Mouse (Mus musculus) thymus, postnatal 36 days (tissue): ENCODE data around the gene Spef1.
"Not testable (repeated sequence)": the region's sequence is repeated elsewhere in the genome, so short reads cannot be mapped to it uniquely, and the experiment has no call there.

Experiments used
- DNase-seq, 2 experiments: peaks; one replicate each; pipeline ENCODE4 v3.0.0; 2022; ENCODE audit warnings: mixed read lengths in 2 of 2

The Spef1 gene

DNA sequence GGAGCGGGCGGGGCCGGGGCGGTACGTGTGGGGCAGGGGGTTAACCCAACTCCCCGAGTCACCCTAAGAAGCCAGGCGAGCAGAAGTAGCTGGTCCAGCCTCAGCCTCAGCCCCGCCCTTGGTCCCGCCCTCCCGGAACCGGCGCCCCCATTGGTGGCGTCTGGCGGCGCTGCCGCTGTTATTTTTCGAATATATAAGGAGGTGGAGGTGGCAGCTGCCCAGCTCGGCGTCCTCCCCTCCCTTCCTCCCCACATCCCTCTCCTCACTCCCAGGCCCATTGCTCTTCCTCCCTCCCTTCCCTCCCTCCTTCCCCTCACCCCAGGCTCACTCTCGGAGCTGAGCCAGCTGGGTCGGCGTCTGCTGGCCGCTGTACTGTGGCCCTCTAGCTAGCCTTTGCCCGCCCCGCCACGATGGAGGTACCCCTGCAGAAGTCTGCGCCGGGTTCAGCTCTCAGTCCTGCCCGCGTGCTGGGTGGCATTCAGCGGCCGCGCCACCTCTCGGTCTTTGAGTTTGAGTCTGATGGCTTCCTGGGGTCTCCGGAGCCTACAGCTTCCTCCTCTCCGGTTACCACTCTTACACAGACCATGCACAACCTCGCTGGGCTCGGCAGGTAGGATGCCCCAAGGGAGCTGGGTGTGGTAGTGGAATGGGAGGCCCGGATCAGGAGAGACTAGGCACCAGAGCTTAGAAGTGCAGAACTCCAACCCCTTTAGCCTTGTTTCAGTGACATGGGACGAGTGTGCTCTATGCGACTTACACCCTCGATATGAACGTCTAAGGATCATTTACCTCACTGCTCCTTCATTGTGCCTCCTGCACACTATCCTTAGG is at the start of gene Spef1, which contains the start of gene Cdc25b:
Spef1 (minus strand) TSS at position 512 of the 831 bp plus-strand sequence.
Cdc25b (plus strand) TSS at position 179 of the 831 bp plus-strand sequence.
- DNase-seq = peak; percentile 85 to 86

DNA sequence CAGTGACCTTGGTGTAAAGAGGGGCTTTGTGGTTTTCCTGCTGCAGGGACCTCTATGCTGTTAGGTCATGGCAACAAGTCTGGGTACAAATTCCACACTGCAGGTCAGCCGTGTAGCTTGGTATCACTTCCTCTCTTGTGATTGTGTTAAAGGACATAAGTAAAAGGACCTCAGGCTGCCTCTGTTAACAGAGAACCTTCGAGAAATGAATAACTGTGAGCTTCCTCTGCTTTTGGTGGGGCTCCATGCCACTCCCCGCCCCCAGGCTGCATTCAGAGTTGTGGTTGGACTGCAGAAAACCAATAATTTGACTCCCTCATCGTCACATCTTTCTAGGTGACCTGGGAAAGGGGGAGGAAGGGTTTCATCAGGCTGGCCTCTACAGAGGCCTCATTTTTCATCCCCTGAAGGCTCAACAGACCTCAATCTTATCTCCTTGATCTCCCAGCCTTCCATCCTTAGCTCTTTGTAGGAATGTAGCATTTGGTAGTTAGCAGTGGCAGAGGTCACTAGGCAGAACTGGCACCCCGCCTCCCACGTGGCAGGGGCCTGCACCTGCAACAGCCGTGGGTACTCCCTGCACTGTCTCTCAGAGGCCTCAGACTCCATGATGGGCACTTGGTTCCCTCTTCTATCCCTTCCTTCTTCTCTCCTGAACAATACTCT is 48.0 kb upstream of the Spef1 start:
- no peak for DNase-seq

DNA sequence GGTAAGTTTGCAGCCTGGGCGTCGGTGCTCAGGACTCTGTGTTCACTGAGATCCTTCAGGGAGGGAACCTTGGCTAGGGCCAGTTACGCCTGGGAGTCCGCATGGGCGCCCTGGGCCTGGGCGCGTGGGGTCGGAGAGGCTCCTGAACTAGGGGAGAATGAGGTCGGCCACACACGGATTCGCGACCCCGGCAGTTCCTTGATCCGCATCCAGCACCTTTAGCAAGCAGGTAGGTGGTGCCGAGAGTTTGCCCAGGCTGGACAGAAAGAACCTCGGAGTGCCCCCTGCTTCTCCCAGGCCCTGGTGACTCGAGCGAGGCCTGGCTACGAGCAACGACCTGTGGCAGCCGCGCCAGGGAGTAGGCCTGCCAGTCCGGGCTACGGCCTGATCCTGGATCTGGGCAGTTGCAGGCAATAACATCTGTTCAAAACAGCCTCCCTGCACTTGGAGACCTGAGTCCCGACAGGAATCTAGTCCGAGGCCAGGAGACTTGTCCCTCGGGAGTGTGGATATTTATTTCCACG is 47.1 kb upstream of the Spef1 start:
- no peak for DNase-seq

DNA sequence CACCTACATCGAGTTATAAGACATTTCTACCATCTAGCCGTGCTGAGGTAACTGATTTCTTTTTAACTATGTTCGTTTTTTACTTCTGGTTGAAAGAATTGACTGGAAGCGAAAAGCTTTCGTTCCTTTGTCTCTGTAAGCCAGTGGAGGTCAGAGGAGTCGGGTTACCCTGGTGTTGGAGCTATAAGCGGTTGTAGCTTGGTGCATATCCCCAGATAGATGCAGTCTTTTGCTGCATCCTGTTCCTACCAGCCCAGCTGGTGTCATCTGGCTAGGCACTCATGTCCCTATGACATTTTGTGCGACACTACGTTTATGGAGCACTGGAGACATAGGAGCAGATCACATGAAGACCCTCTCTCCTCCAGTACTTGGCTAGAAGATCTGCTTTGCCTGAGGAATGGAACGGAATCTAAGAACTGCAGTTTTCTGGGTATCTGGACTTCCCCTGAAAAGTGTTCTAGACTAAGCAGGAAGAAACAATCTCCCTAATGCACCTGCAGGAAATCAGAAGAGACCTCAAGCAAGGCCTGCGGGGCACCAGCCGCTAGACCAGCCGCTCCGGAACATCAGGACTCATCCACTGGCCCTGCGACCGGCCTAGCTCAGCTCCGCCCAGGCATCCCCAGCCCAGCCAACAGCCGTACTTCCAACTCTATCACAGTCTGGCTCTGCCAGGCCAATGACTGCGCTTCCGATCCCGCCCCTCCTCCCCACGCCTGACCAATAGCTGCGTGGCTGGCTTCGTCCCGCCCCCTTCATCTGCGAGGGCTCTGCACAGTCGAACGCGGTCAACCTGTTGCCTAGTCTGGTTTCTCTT is 46.4 kb upstream of the Spef1 start, which contains the start of gene Mavs:
Mavs (plus strand) TSS at position 757 of the 820 bp plus-strand sequence.
- peak; percentile 93 to 95 for DNase-seq

DNA sequence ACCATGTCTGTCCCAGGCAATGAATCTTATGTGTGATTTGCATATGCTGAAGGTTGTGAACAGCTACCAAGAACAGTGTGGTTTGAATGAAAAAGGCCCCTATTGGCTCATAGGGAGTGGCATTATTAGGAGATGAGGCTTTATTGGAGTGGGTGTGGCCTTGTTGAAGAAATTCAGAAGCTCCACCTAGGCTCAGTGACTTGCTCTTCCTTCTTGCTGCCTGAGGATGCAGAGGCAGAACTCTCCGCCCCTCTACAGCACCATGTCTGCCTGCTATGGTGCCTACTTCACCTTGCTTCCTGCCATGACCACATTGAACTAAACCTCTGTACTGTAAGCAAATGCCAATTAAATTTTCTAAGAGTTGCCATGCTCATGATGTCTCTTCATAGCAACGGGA is 45.5 kb upstream of the Spef1 start:
- no peak for DNase-seq

DNA sequence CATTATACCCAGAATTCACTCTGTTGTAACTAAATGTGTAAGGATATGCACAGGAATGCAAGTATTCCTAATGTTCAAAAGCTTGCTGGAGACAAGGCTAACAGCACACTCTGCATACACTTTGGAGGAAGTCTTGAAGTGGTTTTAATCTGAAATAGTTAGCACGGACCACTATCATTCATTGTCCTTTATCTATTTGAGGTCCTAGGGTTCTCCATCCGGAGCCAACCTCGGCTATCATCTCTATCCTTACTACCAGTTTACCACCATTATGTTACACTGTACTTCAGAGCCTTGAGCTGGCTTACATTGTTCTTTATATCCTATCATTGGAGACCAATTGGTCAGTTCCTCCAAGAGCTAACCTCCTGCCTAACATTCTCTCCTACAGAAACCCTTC is 40.2 kb upstream of the Spef1 start:
- DNase-seq = no peak

DNA sequence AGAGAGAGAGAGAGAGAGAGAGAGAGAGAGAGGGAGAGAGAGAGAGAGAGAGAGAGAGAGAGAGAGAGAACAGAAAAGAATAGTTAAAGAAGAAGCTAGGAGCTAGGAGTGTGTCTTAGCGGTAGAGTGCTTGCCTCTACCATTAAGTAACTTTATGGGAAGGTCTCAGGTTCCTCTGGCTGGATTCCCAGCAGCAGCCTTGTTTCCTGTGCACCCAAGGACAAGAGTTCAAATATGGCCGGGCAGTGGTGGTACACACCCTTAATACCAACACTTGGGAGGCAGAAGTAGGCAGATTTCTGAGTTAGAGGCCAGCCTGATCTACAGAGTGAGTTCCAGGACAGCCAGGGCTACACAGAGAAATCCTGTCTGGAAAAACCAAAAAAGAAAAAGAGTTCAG is 39.6 kb upstream of the Spef1 start:
- not testable (repeated sequence) for DNase-seq

DNA sequence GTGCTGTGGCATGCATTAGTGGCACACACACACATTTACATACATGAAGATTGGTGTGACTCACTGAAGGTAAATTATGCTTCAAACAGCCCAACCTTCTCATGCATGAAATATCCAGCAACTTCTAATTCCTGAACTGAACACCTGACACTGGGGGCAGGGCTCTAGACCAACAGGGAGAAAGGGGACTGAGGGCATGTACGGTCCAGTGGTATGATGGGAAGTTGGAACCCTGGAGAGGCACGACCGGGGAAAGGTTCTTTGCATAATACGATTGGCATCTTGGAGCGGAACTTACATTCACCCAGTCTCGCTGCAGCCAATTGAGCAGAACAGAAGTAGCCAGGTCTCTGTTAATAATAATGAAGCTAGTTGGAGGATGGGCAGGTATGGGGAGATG is 38.1 kb upstream of the Spef1 start:
- DNase-seq = no peak

DNA sequence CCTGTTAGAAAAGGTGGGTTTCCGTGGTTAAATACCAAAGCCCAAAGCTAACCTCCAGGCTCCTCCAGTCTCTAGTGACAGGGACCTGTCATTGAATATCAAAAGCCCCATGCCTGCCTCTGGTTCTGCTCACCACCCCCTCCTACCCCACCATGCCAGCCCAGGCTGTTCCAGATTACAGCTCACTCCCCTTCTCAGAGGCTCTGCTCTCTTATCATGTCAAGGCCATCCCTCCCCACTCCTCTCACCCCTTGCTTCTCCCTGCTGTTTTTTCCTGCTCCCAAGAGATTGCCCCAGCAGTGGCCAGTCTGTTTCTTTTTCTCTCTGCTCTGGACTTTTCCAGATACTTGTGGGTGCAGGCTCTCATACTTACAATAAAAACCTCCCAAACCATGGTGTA is 36.5 kb upstream of the Spef1 start:
- no peak for DNase-seq

DNA sequence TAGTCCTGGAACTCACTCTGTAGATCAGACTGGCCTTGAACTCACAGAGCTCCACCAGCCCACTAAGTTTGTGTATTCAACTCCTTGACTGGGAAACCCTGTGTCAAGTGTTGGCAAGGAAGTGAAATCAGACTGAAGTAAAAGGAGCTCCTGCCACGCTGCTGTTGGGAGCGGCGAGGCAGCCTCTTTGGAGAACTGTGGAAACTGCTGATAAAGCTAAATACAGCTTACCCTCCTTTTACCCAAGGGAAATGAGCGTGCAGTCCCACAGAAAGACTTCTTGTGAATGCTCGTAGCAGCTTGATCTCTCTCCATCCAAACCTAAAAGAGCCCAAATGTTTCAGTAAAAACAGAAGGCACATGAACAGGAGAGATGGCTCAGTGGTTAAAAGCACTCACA is 35.5 kb upstream of the Spef1 start:
- DNase-seq = no peak

DNA sequence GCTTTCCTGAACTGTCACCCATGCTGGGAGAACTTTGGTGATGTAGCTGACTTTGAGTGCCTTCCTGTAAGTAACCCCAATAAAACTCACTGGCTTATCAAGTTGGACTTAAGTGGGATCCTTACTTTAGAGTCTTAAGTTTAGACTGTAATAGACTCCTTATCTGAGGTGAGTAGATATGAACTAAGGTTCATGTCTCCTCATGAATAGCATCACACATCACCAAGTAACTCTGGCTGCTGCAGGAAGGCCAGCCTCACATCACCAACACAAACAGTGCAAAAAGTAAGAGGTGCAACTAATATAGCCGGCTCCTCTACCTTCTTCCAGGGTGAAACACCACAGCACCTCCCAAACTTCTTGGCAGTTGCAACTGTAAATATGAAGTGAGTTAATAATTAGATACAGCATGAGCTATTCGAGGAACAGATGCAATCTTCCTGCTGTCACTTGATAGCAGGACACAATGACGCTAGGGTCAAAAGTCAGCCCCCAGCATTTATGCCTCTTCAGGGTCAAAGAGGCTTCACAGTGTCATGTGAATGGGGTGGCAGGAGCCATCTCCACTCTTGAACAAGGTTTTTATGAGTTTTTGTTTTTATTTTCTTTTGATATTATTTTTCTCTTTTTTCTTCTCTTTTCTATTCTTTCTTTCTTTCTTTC is 34.9 kb upstream of the Spef1 start:
- no peak for DNase-seq

DNA sequence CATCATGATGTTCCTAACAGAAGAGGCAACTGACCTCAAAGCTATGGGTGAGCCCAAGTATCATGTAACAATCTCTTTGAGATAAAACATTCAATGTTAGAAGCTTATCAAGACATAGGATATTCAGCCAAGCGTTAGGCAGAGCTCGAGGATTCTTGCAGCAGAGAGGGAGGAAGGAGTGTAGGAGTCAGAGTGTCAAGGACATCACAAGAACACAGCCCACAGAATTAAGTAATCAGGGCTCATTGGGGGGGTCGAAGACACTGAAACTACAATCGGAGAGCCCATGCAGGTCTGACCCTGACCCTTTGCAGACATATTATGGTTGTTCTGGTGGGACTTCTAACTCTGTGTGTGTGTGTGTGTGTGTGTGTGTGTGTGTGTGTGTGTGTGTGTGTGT is 32.9 kb upstream of the Spef1 start:
- no peak for DNase-seq

DNA sequence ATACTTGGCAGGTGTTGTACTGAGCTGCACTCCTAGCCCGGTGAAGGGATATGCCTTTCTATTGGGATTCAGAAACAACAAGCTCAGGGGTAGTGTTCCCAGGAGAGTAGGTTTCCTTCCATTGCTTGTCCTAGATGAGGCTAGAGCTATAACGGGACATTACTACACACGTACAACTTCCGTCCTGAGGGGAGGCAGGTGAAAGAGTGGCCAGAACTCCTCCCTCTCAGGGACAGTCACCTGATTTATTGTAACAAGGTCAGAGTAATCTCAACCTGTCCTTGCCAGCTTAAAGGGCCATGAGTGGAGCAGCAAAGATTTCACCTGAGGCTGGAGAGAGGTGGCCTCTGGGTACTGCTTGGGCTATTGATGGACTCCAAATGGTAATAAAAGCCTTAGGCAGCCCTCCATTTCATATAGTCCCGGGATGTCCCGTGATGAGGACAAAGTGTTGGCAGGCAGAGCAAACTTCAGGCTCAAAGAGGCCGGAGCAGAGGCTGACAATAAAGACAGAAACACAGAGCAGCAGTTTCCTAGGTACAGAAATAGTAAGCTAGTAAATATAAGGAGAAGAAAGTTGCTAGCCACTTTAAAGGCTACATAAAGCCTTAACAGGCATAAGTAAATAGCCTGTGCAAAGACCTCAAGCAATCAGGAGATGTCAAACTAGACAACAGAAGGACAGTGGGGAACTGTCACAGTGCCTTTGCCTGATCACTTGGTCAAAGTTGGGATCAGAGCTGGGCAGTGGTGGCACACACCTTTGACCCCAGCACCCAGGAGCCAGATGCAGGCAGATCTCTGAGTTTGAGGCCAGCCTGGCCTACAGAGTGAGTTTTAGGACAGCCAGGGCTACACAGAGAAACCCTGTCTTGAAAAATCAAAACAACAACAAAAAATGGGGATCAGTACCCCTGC is 29.1 kb upstream of the Spef1 start:
- DNase-seq = no peak

DNA sequence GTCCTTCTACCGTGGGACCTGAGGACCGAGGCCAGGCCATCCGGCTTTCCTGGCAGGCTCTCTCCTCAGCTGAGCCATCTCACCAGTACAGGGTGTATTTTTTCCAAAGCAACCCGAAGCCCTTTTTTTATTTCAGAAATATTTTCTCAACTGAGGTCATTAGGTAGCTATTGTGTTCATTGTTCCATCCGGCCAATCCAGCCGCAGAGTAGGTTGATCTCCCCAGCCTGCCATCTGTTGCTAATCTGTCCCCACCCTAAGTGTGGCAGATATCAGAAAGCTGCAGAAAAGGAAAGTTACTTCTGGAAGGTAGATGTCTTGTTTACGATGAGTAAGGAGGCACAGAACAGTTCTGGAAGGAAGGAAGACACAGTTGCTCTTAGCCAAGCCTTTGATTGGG is 26.7 kb upstream of the Spef1 start:
- DNase-seq = no peak

DNA sequence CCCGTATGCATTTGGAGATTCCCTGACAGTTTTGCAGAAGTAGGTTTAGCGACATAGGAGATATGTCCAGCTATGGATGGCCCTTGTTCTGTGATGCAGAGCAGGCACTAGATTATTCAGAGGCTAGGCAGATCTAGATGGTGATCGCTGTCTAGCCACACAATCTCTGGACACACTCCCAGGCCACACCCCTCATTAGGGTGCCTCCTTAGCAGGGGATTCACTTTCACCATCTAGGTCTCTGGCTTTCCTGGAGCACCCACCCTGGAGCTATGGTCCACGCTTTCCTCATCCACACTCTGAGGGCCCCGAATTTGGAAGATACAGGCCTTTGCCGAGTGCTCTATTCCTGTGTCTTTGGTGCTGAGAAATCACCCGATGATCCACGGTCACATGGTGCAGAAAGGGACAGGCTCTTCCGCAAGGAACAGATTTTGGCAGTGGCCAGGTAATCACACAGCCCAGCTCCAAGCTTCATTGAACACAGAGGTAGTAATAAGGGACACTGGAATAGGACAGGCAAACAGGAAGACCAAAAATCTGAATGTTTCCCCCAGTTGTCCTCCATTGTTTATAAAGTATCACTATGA is 24.0 kb upstream of the Spef1 start:
- DNase-seq = peak in 1 of 2 experiments; percentile 9

DNA sequence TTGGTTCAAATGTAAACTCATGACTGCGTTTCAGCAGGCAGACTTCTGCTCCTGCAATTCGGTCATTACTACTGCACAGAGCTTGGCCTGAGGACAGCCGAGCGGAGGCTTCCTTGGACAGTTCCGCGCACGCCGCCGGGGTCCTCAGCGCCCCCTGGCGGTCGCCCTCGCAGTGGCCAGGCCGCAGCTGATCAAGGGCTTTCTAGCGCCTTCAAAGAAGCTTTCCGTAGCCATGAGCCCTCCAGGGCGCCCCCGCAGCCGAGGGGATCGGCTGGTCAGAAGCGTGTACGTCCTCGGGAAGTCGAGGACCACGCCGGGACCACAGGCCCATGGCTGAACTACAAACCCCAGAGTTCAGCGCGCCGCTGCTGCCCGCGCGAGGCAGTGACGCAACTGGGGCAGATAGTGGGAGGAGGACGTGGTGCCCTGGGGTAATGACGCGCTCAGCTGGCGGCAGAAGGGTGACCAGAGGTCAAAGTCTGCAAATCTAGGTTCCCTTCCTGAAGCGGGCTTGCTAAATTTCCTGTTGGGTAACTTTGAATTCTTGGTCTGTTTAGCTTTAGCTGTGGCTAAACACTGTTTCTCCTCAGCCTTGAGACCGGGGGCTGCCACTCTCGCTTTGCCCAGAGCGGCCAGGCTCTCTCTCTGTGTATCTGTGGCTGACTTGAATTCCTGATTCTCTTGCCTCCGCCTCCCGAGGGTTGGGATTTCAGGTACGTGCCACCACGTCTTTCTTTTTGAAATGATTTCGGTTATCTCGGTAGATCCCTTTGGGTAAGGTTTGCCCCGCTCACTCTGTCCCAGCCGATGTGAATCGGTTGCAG is 23.1 kb upstream of the Spef1 start:
- DNase-seq = peak; percentile 91 to 92

DNA sequence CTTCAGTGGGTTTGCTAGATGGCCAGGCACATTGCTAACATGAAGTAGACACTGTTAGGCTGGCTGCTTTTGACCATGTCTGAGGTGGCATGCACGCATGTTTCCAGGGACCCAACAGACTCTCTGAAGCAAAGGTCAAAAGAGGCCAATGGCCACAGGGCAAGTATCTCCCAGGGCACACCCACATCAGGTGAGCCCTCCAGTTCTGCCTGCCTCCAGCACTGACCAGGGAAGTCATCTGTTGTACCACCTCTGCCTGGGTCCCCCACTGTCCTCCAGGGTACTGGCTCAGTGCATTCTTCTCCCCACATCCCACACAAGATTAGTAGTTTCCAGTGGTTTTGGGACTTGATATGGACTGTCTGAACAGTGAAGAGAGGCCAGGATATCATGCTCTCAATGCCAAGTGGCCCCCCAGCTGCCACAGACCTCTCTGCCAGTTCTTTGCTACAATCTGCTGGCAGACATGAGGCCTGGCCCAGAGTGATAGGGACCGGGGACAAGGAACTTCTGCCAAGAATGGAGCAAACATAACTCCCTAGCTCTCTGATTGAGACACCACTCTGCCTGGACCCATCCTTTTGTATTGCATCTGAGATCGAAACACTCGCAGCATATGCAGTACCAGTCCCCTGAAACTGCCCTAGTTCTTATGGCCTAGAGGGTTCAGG is 22.2 kb upstream of the Spef1 start:
- DNase-seq = no peak

DNA sequence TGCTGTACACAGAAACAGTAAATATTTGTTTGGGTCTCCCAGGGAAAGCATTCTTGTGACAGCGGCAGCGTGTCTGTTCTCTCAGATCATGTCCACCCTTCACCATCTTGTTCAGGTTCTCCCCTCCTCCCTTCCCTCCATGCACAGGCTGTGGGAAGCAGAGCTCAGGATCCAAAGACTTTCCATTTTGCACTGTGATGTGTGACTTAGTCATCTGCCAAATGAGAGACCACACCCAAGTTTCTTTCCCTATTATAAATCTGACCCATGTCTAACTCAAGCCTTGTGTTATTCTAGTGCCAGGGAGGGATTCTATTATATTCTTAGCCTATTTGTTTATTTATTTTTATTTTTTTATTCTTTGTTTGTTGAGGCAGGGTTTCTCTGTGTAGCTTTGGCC is 21.3 kb upstream of the Spef1 start:
- DNase-seq = no peak

DNA sequence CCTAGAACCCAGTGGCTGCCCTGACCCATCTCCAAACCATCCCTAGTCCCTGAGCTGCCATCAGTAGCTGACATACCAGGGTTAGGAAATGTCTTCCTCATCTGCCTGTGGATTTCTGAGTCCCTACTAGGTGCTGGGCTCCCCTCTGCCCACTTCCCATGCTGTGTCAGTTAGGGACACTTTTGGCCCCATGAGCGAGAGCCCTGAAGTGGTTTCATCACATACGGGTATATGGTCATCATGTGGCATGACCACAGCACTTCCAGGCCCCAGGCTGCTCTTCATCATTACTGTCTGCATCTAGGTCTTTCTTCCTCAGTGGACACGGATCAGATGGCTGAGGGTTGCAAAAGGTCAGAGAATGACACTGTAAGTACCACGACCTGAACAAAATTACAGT is 19.7 kb upstream of the Spef1 start, which contains the start of gene Ap5s1:
Ap5s1 (plus strand) TSS at position 301 of the 400 bp plus-strand sequence.
- no peak for DNase-seq
